Mouse (Mus musculus) liver, postnatal 0 days (tissue): ENCODE results near the gene Fgf8. TPM values are rescaled to one million over a fixed set of nuclear protein-coding genes. Genes with fewer than 3 reads are reported as not detected.

Experiments used
- ATAC-seq: fragments of 200-750 bp; cut with Nextera tagmentation; 2 replicates; pipeline ENCODE4 v1.8.0; 2017; ENCODE audit warnings: mild to moderate bottlenecking, moderate library complexity
- DNase-seq: peaks from one replicate; pipeline ENCODE4 v3.0.0-alpha.2; 2016
- H3K27ac ChIP-seq: fragments of 300-500 bp; sonication (generic); 2 replicates; pipeline ENCODE4 v1.5.1; 2014; ENCODE audit warnings: antibody characterized with exemption, moderate library complexity, mild to moderate bottlenecking, low read depth
- H3K27me3 ChIP-seq: fragments of 300-500 bp; sonication (generic); 2 replicates; pipeline ENCODE4 v1.6.1; 2014; ENCODE audit warnings: low read length, control low read depth, mixed read lengths; ENCODE audit not compliant: insufficient read depth
- H3K36me3 ChIP-seq: fragments of 300-500 bp; sonication (generic); replicated peaks from 2 replicates; pipeline ENCODE4 v1.6.1; 2014; ENCODE audit warnings: mild to moderate bottlenecking, control low read depth, low read length, moderate library complexity, mixed read lengths; ENCODE audit not compliant: insufficient read depth
- H3K4me1 ChIP-seq: fragments of 300-500 bp; sonication (generic); 2 replicates; pipeline ENCODE4 v1.6.1; 2014; ENCODE audit warnings: antibody characterized with exemption, mild to moderate bottlenecking, control low read depth; ENCODE audit not compliant: insufficient read depth
- H3K4me2 ChIP-seq: fragments of 300-500 bp; sonication (generic); 2 replicates; pipeline ENCODE4 v1.6.1; 2014; ENCODE audit warnings: low read depth, mild to moderate bottlenecking, low read length, moderate library complexity, mixed read lengths
- H3K4me3 ChIP-seq: fragments of 300-500 bp; sonication (generic); 2 replicates; pipeline ENCODE4 v1.5.1; 2014; ENCODE audit warnings: low read depth, low read length
- H3K9ac ChIP-seq: fragments of 300-500 bp; sonication (generic); replicated peaks from 2 replicates; pipeline ENCODE4 v1.6.1; 2014; ENCODE audit warnings: mild to moderate bottlenecking, moderate library complexity
- H3K9me3 ChIP-seq: fragments of 300-500 bp; sonication (generic); 2 replicates; pipeline ENCODE4 v1.6.1; 2016; ENCODE audit warnings: mild to moderate bottlenecking, control low read depth, low read length, mixed read lengths
- CTCF ChIP-seq: sonication (generic); IDR thresholded peaks from 2 replicates; pipeline ENCODE4 v1.5.1; 2016; ENCODE audit warnings: antibody characterized with exemption, low read depth
- EP300 ChIP-seq: IDR thresholded peaks from 2 replicates; pipeline ENCODE4 v1.6.1; 2016; ENCODE audit warnings: antibody characterized with exemption, low read depth, mild to moderate bottlenecking
- WGBS: fragments of 180-500 bp; shearing (Covaris S2); extraction: QIAGEN DNeasy Blood & Tissue Kit; methylation state at CpG from one replicate; pipeline ENCODE4 v1.1.7; 2014; ENCODE audit not compliant: insufficient replicate concordance; 5-methylcytosine and 5-hydroxymethylcytosine counted together
- polyA plus RNA-seq: library from polyadenylated mRNA; unstranded; fragments of >200 nt; fragmentation: Nextera tagmentation; extraction: Ambion mirVana; gene quantifications from 2 replicates; pipeline ENCODE4 v1.2.1, GENCODE M21; 2015

Fgf8 gene
- polyA plus RNA-seq, 1 experiment from 2014 or later = not detected

DNA sequence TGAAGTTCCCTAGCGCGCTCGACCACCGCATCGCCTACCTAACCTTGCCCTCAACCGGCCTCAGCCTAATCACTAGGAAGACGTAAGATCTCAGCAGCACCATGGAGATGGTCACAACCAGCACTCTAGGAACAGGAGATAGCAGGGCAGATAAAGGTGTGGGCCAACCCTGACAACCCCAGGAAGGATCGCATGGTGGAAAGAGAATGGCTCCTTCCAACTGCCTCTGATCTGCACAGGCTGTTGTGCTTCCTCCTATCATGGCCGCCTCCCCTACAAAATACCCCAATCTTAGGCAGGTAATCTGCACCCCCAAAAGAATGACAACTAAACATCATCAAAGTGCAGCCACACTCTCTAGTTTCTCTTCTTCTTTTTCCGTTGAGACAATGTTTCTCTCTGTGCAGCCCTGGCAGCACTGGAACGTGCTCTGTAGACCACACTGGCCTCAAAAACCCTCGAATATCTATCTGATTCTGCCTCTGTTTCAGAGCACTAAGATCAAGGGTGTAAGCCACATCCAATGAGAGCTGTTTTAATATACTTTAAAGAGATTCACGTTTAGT is 37.7 kb upstream of the Fgf8 start:
- H3K27me3 ChIP-seq = no peaks in the 10 kb centered on the region
- DNase-seq (no peak), ATAC-seq (no peak)
- peak overlapping the region; percentile 94; the same call in 1 of the 2 replicates for H3K4me3 ChIP-seq
- peaks cover 28% of the 10 kb centered on the region for H3K4me1 ChIP-seq
- no peaks in the 10 kb centered on the region for H3K9me3 ChIP-seq
- H3K27ac ChIP-seq = no peak overlapping the region
- no peak for TF ChIP-seq CTCF
- no peak for TF ChIP-seq EP300
- H3K9ac ChIP-seq = peak overlapping the region; percentile 41
- 70% methylated on average over 13 of the region's 13 CpGs for WGBS
- H3K36me3 ChIP-seq = peaks cover 59% of the 10 kb centered on the region
- peak overlapping the region; percentile 90 for H3K4me2 ChIP-seq

DNA sequence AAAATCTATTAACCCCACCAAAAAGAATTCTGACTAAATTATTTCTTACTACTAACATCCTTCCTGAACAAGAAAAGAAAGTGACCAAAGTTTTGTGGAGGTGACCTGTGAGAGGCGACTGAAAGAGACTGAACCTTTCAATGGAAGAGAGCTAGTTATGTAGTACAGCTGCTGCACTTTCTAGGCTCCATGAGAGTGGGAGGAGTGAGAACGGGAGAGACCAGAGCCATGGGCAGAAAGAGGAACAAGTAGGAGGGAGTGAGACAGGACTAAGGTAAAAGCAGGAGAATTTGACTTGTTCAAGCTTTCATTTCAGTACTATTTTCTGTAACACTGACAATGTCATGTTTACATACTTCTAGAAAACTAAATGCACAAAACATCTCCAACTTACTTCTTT is 32.8 kb upstream of the Fgf8 start:
- Histone ChIP-seq H3K27me3 (no peaks in the 10 kb centered on the region), H3K4me1 (peaks cover 6% of the 10 kb centered on the region), H3K9me3 (no peaks in the 10 kb centered on the region), H3K4me2 (no peak overlapping the region), H3K27ac (no peak overlapping the region), H3K36me3 (peaks cover 95% of the 10 kb centered on the region), H3K4me3 (no peak overlapping the region), H3K9ac (no peak overlapping the region)
- TF ChIP-seq EP300 (no peak), CTCF (no peak)
- DNase-seq = no peak
- WGBS = 79% methylated on average over 2 of the region's 2 CpGs
- ATAC-seq = no peak

DNA sequence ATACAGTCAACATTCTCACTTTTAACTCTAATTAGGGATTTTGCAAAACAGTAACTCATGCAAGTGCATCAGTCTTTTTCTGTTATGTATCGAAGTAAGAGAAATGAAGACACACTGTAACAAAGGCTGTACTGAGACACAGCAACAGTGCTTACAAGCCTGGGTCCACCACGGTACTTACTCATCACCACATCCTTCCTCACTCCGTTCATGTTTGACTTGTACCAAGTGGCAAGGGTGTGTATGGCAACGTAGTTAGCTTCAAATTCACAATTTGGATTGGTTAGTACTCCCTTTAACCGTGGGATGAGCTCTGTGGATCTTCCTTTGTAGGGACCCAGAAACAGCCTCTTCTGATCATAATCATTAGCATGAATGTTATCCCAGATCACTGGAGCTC is 28.8 kb upstream of the Fgf8 start:
- WGBS = 83% methylated on average over 5 of the region's 5 CpGs
- Histone ChIP-seq H3K9ac (no peak overlapping the region), H3K4me3 (no peak overlapping the region), H3K27ac (no peak overlapping the region), H3K36me3 (peaks cover 93% of the 10 kb centered on the region), H3K27me3 (no peaks in the 10 kb centered on the region), H3K4me2 (no peak overlapping the region), H3K4me1 (no peaks in the 10 kb centered on the region), H3K9me3 (no peaks in the 10 kb centered on the region)
- no peak for DNase-seq
- TF ChIP-seq CTCF (no peak), EP300 (no peak)
- ATAC-seq = no peak

DNA sequence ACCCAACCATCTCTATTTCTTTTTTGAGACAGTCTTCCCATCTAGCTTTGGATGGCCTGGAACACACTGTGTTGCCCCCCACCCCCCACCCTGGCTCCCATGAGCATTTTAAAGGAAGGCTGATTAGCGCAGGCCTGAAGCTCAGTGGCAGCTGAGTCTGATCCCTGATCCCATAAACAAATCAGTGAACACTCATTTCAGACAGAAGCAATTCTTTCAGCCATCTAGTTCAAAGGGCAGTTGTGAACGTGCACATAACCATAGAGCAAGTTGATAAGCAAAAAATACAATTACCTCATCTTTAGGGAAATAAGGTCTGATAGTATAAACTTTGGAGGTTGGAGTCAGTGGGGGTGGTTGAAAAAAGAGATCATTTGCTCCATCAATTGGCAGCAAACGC is 18.1 kb upstream of the Fgf8 start:
- DNase-seq (no peak), ATAC-seq (no peak)
- Histone ChIP-seq H3K4me2 (no peak overlapping the region), H3K27ac (no peak overlapping the region), H3K36me3 (peaks cover 92% of the 10 kb centered on the region), H3K4me1 (no peaks in the 10 kb centered on the region), H3K4me3 (no peak overlapping the region), H3K9me3 (no peaks in the 10 kb centered on the region), H3K27me3 (no peaks in the 10 kb centered on the region), H3K9ac (no peak overlapping the region)
- TF ChIP-seq EP300 = no peak
- no peak for TF ChIP-seq CTCF
- WGBS = 87% methylated on average over 3 of the region's 3 CpGs

DNA sequence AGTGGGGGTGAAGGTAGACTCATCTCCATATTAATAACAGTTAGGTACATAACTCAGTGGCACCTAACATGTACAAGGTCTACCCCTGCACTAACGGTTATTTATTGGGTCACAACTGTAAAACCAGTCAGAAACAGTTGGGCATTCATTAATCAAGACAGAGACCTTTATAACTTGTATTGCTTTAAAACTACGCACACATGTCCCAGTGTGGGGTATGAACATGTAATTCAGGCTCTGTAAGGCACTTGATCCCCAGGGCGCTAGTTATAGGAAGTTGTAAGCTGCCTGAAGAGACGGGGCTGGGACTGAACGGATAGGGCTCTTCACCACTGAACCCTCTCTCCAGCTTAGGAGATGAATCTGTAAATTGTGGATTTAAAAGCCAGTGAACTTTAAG is 16.0 kb upstream of the Fgf8 start:
- no peak overlapping the region for H3K4me2 ChIP-seq
- ATAC-seq (no peak), DNase-seq (no peak)
- H3K36me3 ChIP-seq = peaks cover 91% of the 10 kb centered on the region
- no peak for TF ChIP-seq CTCF
- TF ChIP-seq EP300 = no peak
- no peak overlapping the region for H3K4me3 ChIP-seq
- no peaks in the 10 kb centered on the region for H3K4me1 ChIP-seq
- H3K9ac ChIP-seq = no peak overlapping the region
- WGBS = 94% methylated on average over 5 of the region's 5 CpGs
- no peaks in the 10 kb centered on the region for H3K9me3 ChIP-seq
- H3K27ac ChIP-seq = no peak overlapping the region
- H3K27me3 ChIP-seq = no peaks in the 10 kb centered on the region

DNA sequence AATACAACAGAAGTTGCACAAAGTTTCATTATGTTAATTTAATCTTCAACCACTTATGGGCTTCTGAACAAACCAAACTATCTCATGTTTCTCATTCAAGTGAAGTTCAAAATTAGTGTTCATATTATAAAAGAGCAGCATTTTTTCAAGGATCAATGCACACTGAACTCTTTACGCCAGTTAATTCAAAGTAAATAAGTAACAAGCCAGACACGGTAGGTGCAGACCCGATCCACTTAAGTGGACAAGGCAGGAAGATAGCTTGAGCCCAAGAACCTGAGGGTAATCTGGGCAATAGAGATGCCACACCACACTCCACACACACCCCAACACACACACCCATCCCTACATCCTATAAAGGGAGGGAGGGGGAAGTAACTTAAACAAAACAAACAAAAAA is 10.8 kb upstream of the Fgf8 start:
- DNase-seq (no peak), ATAC-seq (no peak)
- TF ChIP-seq CTCF = no peak
- no peak for TF ChIP-seq EP300
- Histone ChIP-seq H3K36me3 (peaks cover 71% of the 10 kb centered on the region), H3K9ac (no peak overlapping the region), H3K4me3 (no peak overlapping the region), H3K27ac (no peak overlapping the region), H3K27me3 (no peaks in the 10 kb centered on the region), H3K4me2 (no peak overlapping the region), H3K4me1 (peaks cover 8% of the 10 kb centered on the region), H3K9me3 (no peaks in the 10 kb centered on the region)
- WGBS = 96% methylated on average over 3 of the region's 3 CpGs

DNA sequence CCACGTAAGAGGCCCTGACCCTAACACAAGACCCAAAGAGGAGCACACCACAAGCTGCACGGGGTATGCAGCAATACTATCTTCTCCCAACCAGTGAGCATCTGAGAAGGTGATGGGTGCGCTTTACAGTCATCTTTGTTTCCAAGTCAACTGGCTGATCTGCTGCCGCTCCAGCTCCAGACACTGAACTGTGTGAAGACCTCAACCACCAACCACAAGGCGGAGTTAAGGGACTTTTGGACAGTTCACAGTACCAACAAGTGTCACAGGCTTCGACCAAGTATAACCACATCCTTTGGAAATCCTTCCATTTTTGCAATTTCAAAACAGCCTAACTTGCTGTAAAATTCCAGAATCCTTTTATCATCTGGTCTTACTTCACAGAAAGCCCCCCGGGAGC is 9.2 kb upstream of the Fgf8 start:
- Histone ChIP-seq H3K27ac (no peak overlapping the region), H3K9me3 (no peaks in the 10 kb centered on the region), H3K4me2 (no peak overlapping the region), H3K4me3 (no peak overlapping the region), H3K36me3 (peaks cover 55% of the 10 kb centered on the region), H3K4me1 (peaks cover 18% of the 10 kb centered on the region), H3K9ac (no peak overlapping the region), H3K27me3 (no peaks in the 10 kb centered on the region)
- no peak for TF ChIP-seq CTCF
- TF ChIP-seq EP300 = no peak
- ATAC-seq (no peak), DNase-seq (no peak)
- WGBS = 82% methylated on average over 7 of the region's 7 CpGs
